Mouse (Mus musculus): ENCODE results near the gene Ntn1. TPM values are rescaled to one million over a fixed set of nuclear protein-coding genes. Genes with fewer than 3 reads are reported as not detected.

The Ntn1 gene
- total RNA-seq, 2 experiments from 2014 or later: 6.9 to 10.9 TPM

GRCm38 (mm10) chr11:68385921-68386588 is 14.6 kb downstream of the Ntn1 start:
- peak; percentile 46 for DNase-seq
- intact Hi-C loops (cut with DNase I; ENCODE audit: low total_unique reads): no loop called here

- intact Hi-C loops (cut with DNase I; ENCODE audit: low total_unique reads): no loop called here
- peak; percentile 44 for DNase-seq
Measured at GRCm38 (mm10) chr11:68385021-68385821, 15.4 kb downstream of the Ntn1 start.

GRCm38 (mm10) chr11:68384592-68385020 is 16.0 kb downstream of the Ntn1 start:
- DNase-seq: no peak
- intact Hi-C loops (cut with DNase I; ENCODE audit: low total_unique reads): no loop called here

DNA sequence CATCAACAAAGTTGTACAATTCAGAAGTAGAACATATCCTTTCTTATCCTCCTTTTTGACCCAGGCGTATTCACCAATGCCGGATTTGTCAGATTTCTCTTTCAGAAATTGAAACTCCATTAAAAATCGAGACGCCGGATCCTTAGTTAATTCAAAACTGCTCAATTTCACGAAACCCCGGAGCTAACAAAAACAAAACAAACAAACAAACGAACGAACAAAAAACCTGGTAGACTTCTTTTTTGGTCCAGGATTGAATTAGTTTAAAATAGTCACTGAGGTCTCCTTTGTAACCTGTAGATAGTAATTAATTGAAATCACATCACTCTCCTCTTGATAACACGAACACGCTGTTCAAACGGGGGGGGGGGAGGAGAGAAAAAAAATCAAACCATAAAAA is 16.5 kb downstream of the Ntn1 start:
- DNase-seq: no peak
- intact Hi-C loops (cut with DNase I; ENCODE audit: low total_unique reads): no loop called here

DNA sequence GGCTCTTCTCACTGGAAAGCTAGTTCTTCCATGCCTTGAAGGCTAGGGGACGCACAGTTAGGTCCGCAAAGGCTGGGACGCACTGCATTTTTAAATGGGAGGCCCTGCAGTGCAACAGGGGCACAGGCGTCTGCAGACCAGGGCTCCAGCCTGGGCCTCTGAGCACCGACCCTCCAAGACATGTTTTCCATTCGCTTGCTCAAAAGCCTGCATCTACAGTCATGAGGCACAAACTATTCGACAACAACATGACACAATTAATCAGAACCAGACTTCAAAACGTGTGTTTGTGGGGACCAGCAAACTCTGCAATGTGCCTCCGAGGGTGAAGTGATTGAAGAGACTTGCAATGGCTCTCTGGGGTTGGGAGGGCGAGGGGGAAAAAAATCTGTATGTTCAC is 17.1 kb downstream of the Ntn1 start:
- intact Hi-C loops (cut with DNase I; ENCODE audit: low total_unique reads): no loop called here

GRCm38 (mm10) chr11:68381833-68382232 is 18.8 kb downstream of the Ntn1 start:
- no peak for DNase-seq
- intact Hi-C loops (cut with DNase I; ENCODE audit: low total_unique reads): no loop called here

More for the DNA sequence above, 17.1 kb downstream of the Ntn1 start:
- DNase-seq: no peak

- intact Hi-C loops (cut with DNase I; ENCODE audit: low total_unique reads): no loop called here
- DNase-seq: no peak
Measured at GRCm38 (mm10) chr11:68381318-68381717, 19.3 kb downstream of the Ntn1 start.

DNA sequence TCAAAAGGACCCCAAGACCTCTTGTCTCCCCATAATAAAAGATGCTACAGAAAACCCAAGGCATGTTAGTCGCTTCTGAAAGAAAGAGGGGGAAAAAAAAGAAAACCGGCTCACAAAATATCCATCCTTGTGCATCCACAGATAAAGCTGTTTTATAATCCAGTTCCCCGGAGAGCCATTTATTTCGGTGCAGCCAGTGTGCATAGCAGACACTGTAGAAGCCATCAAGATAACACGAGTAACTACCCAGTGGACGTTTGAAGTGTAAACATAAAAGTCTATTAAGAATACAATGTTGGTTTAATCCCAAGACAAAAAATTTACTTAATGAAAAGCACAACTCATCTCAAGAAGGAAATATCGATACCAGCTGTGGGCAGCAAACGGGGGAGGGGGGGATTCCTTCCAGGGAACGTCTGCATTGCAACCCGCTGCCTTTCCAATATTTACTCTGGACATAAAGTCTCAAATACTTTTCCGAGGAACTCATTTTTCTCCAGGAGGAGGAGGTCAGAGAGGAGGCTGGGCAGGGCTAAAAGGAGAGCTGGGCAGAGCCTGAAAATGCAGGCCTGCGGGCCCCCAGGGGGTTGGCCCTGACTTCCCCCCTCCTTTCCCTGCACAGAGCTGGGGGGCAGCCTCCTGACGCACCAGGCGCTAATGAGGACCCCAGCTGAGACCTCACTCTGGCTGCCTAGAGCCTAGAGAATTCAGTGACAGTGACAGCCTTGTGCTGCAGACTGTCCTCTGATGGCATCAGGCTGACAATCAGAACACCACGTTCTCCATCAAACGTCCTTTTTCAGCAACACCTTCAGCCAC is 21.5 kb downstream of the Ntn1 start:
- DNase-seq: no peak
- intact Hi-C loops (cut with DNase I; ENCODE audit: low total_unique reads): no loop called here

GRCm38 (mm10) chr11:68378419-68378818 is 22.2 kb downstream of the Ntn1 start:
- intact Hi-C loops (cut with DNase I; ENCODE audit: low total_unique reads): no loop called here
- DNase-seq: no peak

- intact Hi-C loops (cut with DNase I; ENCODE audit: low total_unique reads): no loop called here
- DNase-seq: no peak
Measured at GRCm38 (mm10) chr11:68373105-68373504, 27.5 kb downstream of the Ntn1 start.

- intact Hi-C loops (cut with DNase I; ENCODE audit: low total_unique reads): no loop called here
Measured at GRCm38 (mm10) chr11:68371609-68372008, 29.0 kb downstream of the Ntn1 start.

DNA sequence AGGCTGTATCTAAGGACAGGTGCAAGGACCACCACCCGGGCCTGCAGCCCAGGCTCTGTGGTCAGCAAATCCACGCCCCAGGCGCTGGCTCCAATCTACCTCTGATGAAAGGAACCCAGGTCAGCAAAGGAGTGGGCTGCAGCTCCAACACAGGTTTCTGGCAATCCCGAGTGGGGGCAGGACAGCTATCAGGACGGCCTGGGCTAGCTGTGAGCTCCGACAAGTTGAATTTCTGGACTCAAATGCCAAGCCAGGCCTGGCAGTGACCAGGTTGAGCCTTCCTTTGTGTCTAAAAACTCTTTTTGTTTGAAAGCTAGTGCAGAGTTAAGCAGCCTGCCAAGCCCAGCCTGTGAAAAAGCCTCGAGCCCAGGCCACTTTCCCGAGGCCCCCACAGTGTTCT is 43.7 kb downstream of the Ntn1 start:
- intact Hi-C loops (cut with DNase I; ENCODE audit: low total_unique reads): no loop called here
- DNase-seq: no peak

More at GRCm38 (mm10) chr11:68371609-68372008, 29.0 kb downstream of the Ntn1 start:
- DNase-seq: no peak

GRCm38 (mm10) chr11:68355561-68355960 is 45.1 kb downstream of the Ntn1 start:
- intact Hi-C loops (cut with DNase I; ENCODE audit: low total_unique reads): no loop called here
- DNase-seq: no peak

DNA sequence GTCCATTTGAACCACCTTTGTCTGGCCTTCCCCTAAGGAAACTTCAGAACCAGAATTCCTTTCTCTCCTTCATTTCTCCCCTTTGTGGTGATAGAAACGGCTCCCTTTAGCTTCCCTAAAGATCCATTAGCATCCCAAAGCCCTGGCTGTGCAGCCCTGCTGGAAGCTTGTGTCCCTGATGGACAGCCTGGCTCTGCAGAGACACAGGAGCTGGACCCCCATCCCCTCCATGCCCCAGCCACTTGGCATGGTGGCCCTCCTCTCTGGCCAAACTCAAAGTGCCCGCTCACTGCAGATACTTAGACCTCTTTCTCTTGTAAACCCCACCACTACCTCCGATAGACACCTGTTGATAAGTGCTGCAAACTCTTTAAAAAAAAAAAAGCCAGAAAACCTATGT is 45.8 kb downstream of the Ntn1 start:
- intact Hi-C loops (cut with DNase I; ENCODE audit: low total_unique reads): no loop called here
- no peak for DNase-seq

DNA sequence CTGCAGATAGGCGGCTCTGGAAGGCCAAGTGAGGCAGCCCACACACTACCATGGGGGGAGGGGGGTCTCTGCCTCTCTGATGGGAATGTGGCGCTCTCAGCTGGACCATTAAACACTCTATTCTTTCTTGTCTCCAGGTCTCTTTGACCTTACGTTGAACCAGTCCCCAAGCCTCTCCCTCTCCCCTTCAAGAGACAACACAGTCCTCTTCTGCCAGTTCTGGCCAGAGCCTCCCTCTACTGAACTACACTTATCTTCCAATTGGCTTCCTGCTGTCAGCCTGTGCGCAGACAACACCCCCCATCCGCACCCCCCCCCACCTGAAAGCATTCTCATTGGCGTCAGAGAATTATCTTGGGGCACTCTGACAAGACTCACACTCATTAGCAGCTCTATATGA is 48.4 kb downstream of the Ntn1 start:
- intact Hi-C loops (cut with DNase I; ENCODE audit: low total_unique reads): no loop called here
- DNase-seq: no peak

DNA sequence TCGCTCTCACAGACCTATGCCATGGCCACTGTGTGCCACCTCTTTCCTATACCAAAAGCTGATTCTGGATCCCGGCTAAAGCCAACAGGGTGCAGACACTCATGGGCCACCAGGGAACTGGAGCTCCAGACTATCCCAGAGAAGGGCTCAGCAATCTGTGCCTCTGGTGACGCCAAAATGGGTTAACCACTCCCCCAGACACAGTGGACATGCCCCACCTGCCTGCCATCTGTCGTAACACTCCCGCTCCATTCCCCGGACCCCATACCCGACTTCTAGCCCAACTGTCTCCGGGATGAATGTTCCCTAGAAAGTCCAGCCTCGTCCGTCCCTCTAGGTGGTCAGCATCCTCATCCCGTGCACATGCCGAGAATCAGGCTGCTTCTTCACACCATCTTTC is 51.8 kb downstream of the Ntn1 start:
- DNase-seq: no peak
- intact Hi-C loops (cut with DNase I; ENCODE audit: low total_unique reads): no loop called here

DNA sequence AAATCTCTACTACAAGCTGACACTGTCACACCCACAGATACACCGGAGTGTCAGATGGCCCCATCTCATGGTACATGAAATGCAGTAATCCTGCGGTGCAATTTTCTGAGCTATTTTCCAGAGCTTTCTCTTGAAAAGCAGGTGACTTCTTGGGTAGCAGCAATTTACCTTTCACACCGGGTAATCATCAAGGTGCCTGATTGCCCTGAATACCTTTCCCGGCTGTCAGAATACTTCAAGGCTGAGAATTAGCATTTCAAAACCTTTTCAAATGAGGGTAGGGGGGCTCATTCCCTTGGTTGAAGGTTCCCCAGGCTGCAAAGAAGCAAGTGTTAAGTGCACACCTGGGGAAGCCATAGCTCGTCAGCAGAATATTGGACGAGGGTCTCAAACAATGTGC is 52.5 kb downstream of the Ntn1 start:
- intact Hi-C loops (cut with DNase I; ENCODE audit: low total_unique reads): no loop called here
- DNase-seq: no peak

- intact Hi-C loops (cut with DNase I; ENCODE audit: low total_unique reads): no loop called here
Measured at GRCm38 (mm10) chr11:68347508-68347907, 53.1 kb downstream of the Ntn1 start.

GRCm38 (mm10) chr11:68346099-68346498 is 54.5 kb downstream of the Ntn1 start:
- intact Hi-C loops (cut with DNase I; ENCODE audit: low total_unique reads): no loop called here
- no peak for DNase-seq

More at GRCm38 (mm10) chr11:68347508-68347907, 53.1 kb downstream of the Ntn1 start:
- no peak for DNase-seq

DNA sequence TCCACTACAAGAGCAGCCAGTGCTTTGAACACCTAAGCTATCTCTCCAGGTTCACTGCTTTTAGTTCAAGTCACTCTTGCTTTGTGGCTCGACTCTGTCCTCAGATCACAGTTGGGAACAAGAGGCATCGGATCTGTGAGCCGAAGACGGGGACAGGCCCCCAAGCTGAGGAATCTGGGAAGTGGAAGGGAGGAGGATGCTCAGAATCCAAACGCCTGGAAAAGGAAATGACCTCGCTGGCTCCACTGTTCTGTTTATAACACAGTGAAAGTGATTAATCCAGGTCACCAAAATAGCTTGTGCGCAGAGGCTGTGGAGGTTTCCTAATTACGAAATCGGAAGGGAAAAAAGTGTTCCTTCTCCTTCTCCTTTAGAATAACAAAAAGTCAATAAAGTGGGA is 56.4 kb downstream of the Ntn1 start:
- intact Hi-C loops (cut with DNase I; ENCODE audit: low total_unique reads): no loop called here
- no peak for DNase-seq
